Mouse (Mus musculus) lung, adult 18-20 months (tissue): ENCODE data around the gene Axl.

Experiments
- DNase-seq, 2 experiments: peaks; one replicate each; pipeline ENCODE4 v3.0.0; 2022; ENCODE audit warnings: mixed read lengths in 2 of 2

The Axl gene

GRCm38 (mm10) chr7:25709961-25710360 is 78.5 kb downstream of the Axl start:
- DNase-seq = peak; percentile 49 to 68

GRCm38 (mm10) chr7:25707581-25708292 is 80.8 kb downstream of the Axl start:
- peak; percentile 67 to 72 for DNase-seq
